Mouse (Mus musculus): ENCODE measurements around the gene Zfp941. TPM values are rescaled to one million over a fixed set of nuclear protein-coding genes. Genes with fewer than 3 reads are reported as not detected.

The Zfp941 gene
- total and polyA plus RNA-seq, 2 experiments from 2014 or later = 15.6 to 32.1 TPM

- no peak for ATAC-seq
- 76% methylated on average over 6 of the region's 6 CpGs for WGBS
Observed at GRCm38 (mm10) chr7:140831447-140831846, 9.5 kb upstream of the Zfp941 start.

DNA sequence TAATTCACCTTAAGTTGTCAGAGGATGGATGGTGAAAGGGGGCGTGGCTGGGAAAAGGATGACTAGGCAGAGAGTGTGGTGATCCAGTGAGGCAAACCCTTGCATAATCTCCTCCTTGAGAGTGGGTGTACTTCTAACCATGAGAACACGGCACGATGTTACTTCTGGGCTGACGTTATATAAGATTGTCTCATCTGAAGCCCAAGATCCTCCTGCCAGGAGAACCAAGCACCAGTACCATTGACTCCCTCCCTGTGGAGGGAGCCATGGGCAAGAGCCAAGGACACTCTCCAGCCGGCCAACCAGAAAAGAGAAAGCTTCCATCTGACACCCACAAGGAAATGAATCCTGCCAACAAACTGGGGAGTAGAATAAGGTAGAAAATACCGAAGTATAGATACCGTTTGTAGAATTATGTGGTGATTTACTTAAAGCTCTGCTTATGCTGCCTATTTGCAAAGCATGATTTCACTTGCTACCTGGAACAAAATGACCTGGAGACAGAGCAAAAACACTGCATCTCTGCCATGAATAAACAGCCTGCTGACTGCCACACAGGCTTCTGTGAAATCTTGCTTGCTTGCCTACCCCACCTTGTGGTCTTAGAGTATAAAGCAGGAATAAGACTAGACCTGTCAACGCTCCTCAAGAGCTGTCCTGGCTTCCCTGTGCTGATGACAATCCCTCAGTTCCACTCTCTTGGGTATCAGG lies 6.3 kb upstream of the Zfp941 start:
- peak; percentile 76 for DNase-seq
- no peaks in the 10 kb centered on the region for H3K4me1 ChIP-seq (ENCODE audit: insufficient read depth)
- ATAC-seq = peak; percentile 87
- peak; percentile 78 for TF ChIP-seq CTCF (IDR thresholded peaks at IDR 0.05; ENCODE audit: low read depth)
- no peak overlapping the region for H3K4me3 ChIP-seq (ENCODE audit: low read depth, low read length)
- no peaks in the 10 kb centered on the region; the same call in 1 of the 2 replicates for H3K27me3 ChIP-seq (ENCODE audit: insufficient read depth, low read length)
- no peak overlapping the region for H3K27ac ChIP-seq (ENCODE audit: low read depth, low read length)
- no peaks in the 10 kb centered on the region for H3K36me3 ChIP-seq (ENCODE audit: insufficient read depth)
- no peaks in the 10 kb centered on the region for H3K9me3 ChIP-seq (ENCODE audit: low read length)
- WGBS = 38% methylated on average over 8 of the region's 8 CpGs
- no peak overlapping the region for H3K9ac ChIP-seq
- H3K4me2 ChIP-seq (ENCODE audit: low read depth) = peak overlapping the region; percentile 13; the same call in 1 of the 2 replicates

More at GRCm38 (mm10) chr7:140831447-140831846, 9.5 kb upstream of the Zfp941 start:
- no peak for TF ChIP-seq CTCF (IDR thresholded peaks at IDR 0.05; ENCODE audit: low read depth)
- Histone ChIP-seq H3K36me3 (ENCODE audit: insufficient read depth) (no peaks in the 10 kb centered on the region), H3K9me3 (ENCODE audit: low read length) (no peaks in the 10 kb centered on the region), H3K9ac (no peak overlapping the region), H3K4me1 (ENCODE audit: insufficient read depth) (no peaks in the 10 kb centered on the region), H3K27ac (ENCODE audit: low read depth, low read length) (no peak overlapping the region), H3K27me3 (ENCODE audit: insufficient read depth, low read length) (no peaks in the 10 kb centered on the region; the same call in 1 of the 2 replicates), H3K4me2 (ENCODE audit: low read depth) (no peak overlapping the region), H3K4me3 (ENCODE audit: low read depth, low read length) (no peak overlapping the region)
- DNase-seq = no peak

GRCm38 (mm10) chr7:140822731-140823130 lies 753 bp upstream of the Zfp941 start:
- Histone ChIP-seq H3K9me3 (ENCODE audit: low read length) (no peaks in the 10 kb centered on the region), H3K4me3 (ENCODE audit: low read depth, low read length) (no peak overlapping the region), H3K4me2 (ENCODE audit: low read depth) (no peak overlapping the region), H3K9ac (no peak overlapping the region), H3K36me3 (ENCODE audit: insufficient read depth) (no peaks in the 10 kb centered on the region), H3K4me1 (ENCODE audit: insufficient read depth) (no peaks in the 10 kb centered on the region), H3K27me3 (ENCODE audit: insufficient read depth, low read length) (no peaks in the 10 kb centered on the region; the same call in 1 of the 2 replicates), H3K27ac (ENCODE audit: low read depth, low read length) (no peak overlapping the region)
- WGBS = 95% methylated on average over 4 of the region's 4 CpGs
- no peak for DNase-seq
- no peak for TF ChIP-seq CTCF (IDR thresholded peaks at IDR 0.05; ENCODE audit: low read depth)
- no peak for ATAC-seq

DNA sequence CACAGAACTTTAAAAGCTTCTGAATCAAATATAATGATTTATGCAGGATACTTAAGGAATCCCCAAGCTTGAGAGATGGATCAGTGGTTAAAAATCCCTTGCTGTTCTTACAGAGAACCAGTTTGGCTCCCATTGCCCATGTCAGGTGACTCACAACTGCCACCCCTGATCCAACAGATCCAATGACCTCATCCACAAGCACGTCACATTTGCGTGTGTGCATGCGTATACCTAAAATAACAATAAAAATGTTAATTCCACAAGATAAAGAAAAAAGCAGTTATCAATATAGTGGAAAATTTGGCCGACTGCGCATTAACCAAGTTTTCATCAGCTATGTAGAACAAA lies 699 bp downstream of the Zfp941 start:
- no peaks in the 10 kb centered on the region for H3K36me3 ChIP-seq (ENCODE audit: insufficient read depth)
- ATAC-seq (peak; percentile 65), DNase-seq (no peak)
- H3K4me3 ChIP-seq (ENCODE audit: low read depth, low read length) = peak overlapping the region; percentile 46
- WGBS = 23% methylated on average over 5 of the region's 5 CpGs
- TF ChIP-seq CTCF (IDR thresholded peaks at IDR 0.05; ENCODE audit: low read depth) = no peak
- H3K27ac ChIP-seq (ENCODE audit: low read depth, low read length) = peak overlapping the region; percentile 91
- no peaks in the 10 kb centered on the region for H3K4me1 ChIP-seq (ENCODE audit: insufficient read depth)
- H3K27me3 ChIP-seq (ENCODE audit: insufficient read depth, low read length) = no peaks in the 10 kb centered on the region; the same call in 1 of the 2 replicates
- H3K9ac ChIP-seq = peak overlapping the region; percentile 76
- H3K9me3 ChIP-seq (ENCODE audit: low read length) = no peaks in the 10 kb centered on the region
- H3K4me2 ChIP-seq (ENCODE audit: low read depth) = peak overlapping the region; percentile 65

- ATAC-seq (no peak), DNase-seq (no peak)
Observed at GRCm38 (mm10) chr7:140820173-140820572, 1.8 kb downstream of the Zfp941 start.

GRCm38 (mm10) chr7:140812850-140813249 lies 9.1 kb downstream of the Zfp941 start:
- ATAC-seq = no peak
- no peaks in the 10 kb centered on the region for H3K27me3 ChIP-seq (ENCODE audit: insufficient read depth, low read length)
- H3K4me2 ChIP-seq (ENCODE audit: low read depth) = no peak overlapping the region
- H3K9ac ChIP-seq = no peak overlapping the region
- no peak overlapping the region for H3K4me3 ChIP-seq (ENCODE audit: low read depth, low read length)
- no peaks in the 10 kb centered on the region for H3K4me1 ChIP-seq (ENCODE audit: insufficient read depth)
- H3K9me3 ChIP-seq (ENCODE audit: low read length) = no peaks in the 10 kb centered on the region
- peaks cover 17% of the 10 kb centered on the region for H3K36me3 ChIP-seq (ENCODE audit: insufficient read depth)
- no peak overlapping the region for H3K27ac ChIP-seq (ENCODE audit: low read depth, low read length)
- DNase-seq = no peak
- 91% methylated on average over 12 of the region's 12 CpGs for WGBS
- TF ChIP-seq CTCF (IDR thresholded peaks at IDR 0.05; ENCODE audit: low read depth) = no peak

More at GRCm38 (mm10) chr7:140820173-140820572, 1.8 kb downstream of the Zfp941 start:
- no peak for TF ChIP-seq CTCF (IDR thresholded peaks at IDR 0.05; ENCODE audit: low read depth)
- Histone ChIP-seq H3K4me1 (ENCODE audit: insufficient read depth) (no peaks in the 10 kb centered on the region), H3K9ac (no peak overlapping the region), H3K4me3 (ENCODE audit: low read depth, low read length) (no peak overlapping the region), H3K4me2 (ENCODE audit: low read depth) (no peak overlapping the region), H3K27me3 (ENCODE audit: insufficient read depth, low read length) (no peaks in the 10 kb centered on the region), H3K9me3 (ENCODE audit: low read length) (no peaks in the 10 kb centered on the region), H3K27ac (ENCODE audit: low read depth, low read length) (no peak overlapping the region), H3K36me3 (ENCODE audit: insufficient read depth) (no peaks in the 10 kb centered on the region)
- 67% methylated on average over 4 of the region's 4 CpGs for WGBS

- H3K4me1 ChIP-seq (ENCODE audit: insufficient read depth) = no peaks in the 10 kb centered on the region
- no peak overlapping the region for H3K27ac ChIP-seq (ENCODE audit: low read depth, low read length)
- TF ChIP-seq CTCF (IDR thresholded peaks at IDR 0.05; ENCODE audit: low read depth) = no peak
- no peak overlapping the region for H3K4me3 ChIP-seq (ENCODE audit: low read depth, low read length)
- no peaks in the 10 kb centered on the region for H3K27me3 ChIP-seq (ENCODE audit: insufficient read depth, low read length)
- no peak overlapping the region for H3K9ac ChIP-seq
- peak; percentile 9 for DNase-seq
- no peak overlapping the region for H3K4me2 ChIP-seq (ENCODE audit: low read depth)
- peak; percentile 48; the same call in 1 of the 2 replicates for ATAC-seq
- no peaks in the 10 kb centered on the region for H3K9me3 ChIP-seq (ENCODE audit: low read length)
- H3K36me3 ChIP-seq (ENCODE audit: insufficient read depth) = peaks cover 17% of the 10 kb centered on the region
- 78% methylated on average over 13 of the region's 13 CpGs for WGBS
Observed at GRCm38 (mm10) chr7:140811714-140812113, 10.3 kb downstream of the Zfp941 start.
